Mouse (Mus musculus) left cerebral cortex, postnatal 25 days (tissue): Measurements from ENCODE around the gene Hba-a2. TPM values are rescaled to one million over a fixed set of nuclear protein-coding genes. Genes with fewer than 3 reads are reported as not detected.
"Not testable (repeated sequence)": the region's sequence is repeated elsewhere in the genome, so short reads cannot be mapped to it uniquely, and the experiment has no call there.

ENCODE experiments used
- DNase-seq, 2 experiments: peaks; one replicate each; pipeline ENCODE4 v3.0.0; 2022; ENCODE audit warnings: low spot score in 2 of 2, mixed read lengths in 1 of 2
- intact Hi-C: fragments of 180-260 bp; cut with DNase I; formaldehyde crosslinking; loops from one replicate; pipeline ENCODE4 v1.15.1; 2025
- total RNA-seq, 2 experiments: library from RNA; stranded (reverse); gene quantifications; 2 replicates each; pipeline ENCODE4 v1.2.3; 2021

Hba-a2 gene
- total RNA-seq, result 100 to 1,000 TPM; 427 to 477 TPM

GRCm38 (mm10) chr11:32296203-32296602, at the start of gene Hba-a2:
TSS of gene Hba-a2 (plus strand) at chr11:32296489.
- DNase-seq, intact Hi-C loops: not testable (repeated sequence)

GRCm38 (mm10) chr11:32247068-32247467, 49.2 kb upstream of the Hba-a2 start:
- intact Hi-C loops, result no loop called here
- no peak for DNase-seq

- intact Hi-C loops, result no loop called here
- no peak for DNase-seq
Measured at GRCm38 (mm10) chr11:32248350-32248749, 47.9 kb upstream of the Hba-a2 start.

GRCm38 (mm10) chr11:32250880-32251763, 45.2 kb upstream of the Hba-a2 start:
- intact Hi-C loops, result no loop called here
- no peak for DNase-seq

GRCm38 (mm10) chr11:32253121-32253520, 43.2 kb upstream of the Hba-a2 start:
- no peak for DNase-seq
- intact Hi-C loops, result no loop called here

GRCm38 (mm10) chr11:32256146-32256545, 40.1 kb upstream of the Hba-a2 start:
- DNase-seq, result no peak
- intact Hi-C loops, result no loop called here

GRCm38 (mm10) chr11:32256566-32256965, 39.7 kb upstream of the Hba-a2 start:
- intact Hi-C loops, result no loop called here
- DNase-seq, result no peak

- no peak for DNase-seq
- intact Hi-C loops, result no loop called here
Measured at GRCm38 (mm10) chr11:32262674-32263415, 33.4 kb upstream of the Hba-a2 start.

- DNase-seq, result no peak
- intact Hi-C loops, result no loop called here
Measured at GRCm38 (mm10) chr11:32265117-32265738, 31.1 kb upstream of the Hba-a2 start.

- intact Hi-C loops, result no loop called here
- DNase-seq, result no peak
Measured at GRCm38 (mm10) chr11:32266194-32266593, 30.1 kb upstream of the Hba-a2 start.

- intact Hi-C loops, result no loop called here
- no peak for DNase-seq
Measured at GRCm38 (mm10) chr11:32266776-32267175, 29.5 kb upstream of the Hba-a2 start.

GRCm38 (mm10) chr11:32267188-32267884, 29.0 kb upstream of the Hba-a2 start, which contains the start of gene Nprl3:
TSS of gene Nprl3 (minus strand) at chr11:32267707.
- intact Hi-C loops, result no loop called here
- DNase-seq, result peak; percentile 97

GRCm38 (mm10) chr11:32267964-32268363, 28.3 kb upstream of the Hba-a2 start:
- no peak for DNase-seq
- intact Hi-C loops, result no loop called here

- no peak for DNase-seq
- intact Hi-C loops, result no loop called here
Measured at GRCm38 (mm10) chr11:32268952-32269351, 27.3 kb upstream of the Hba-a2 start.

- no peak for DNase-seq
- intact Hi-C loops, result no loop called here
Measured at GRCm38 (mm10) chr11:32271178-32271577, 25.1 kb upstream of the Hba-a2 start.

- intact Hi-C loops, result loop anchor here (5.0 kb wide), 1 partner anchor 79 kb away; no protein-coding TSS in a partner anchor
- DNase-seq, result no peak
Measured at GRCm38 (mm10) chr11:32276347-32276746, 19.9 kb upstream of the Hba-a2 start, which contains the start of gene Hba-x. TSS of gene Hba-x (plus strand) at chr11:32276400.

- no peak for DNase-seq
- intact Hi-C loops, result loop anchor here (5.0 kb wide), 1 partner anchor 81 kb away; no protein-coding TSS in a partner anchor
Measured at GRCm38 (mm10) chr11:32277736-32278457, 18.4 kb upstream of the Hba-a2 start.

GRCm38 (mm10) chr11:32278458-32278957, 17.8 kb upstream of the Hba-a2 start:
- no peak for DNase-seq
- intact Hi-C loops, result loop anchor here (5.0 kb wide), 1 partner anchor 81 kb away; no protein-coding TSS in a partner anchor

- intact Hi-C loops, result no loop called here
- DNase-seq, result no peak
Measured at GRCm38 (mm10) chr11:32280646-32281045, 15.6 kb upstream of the Hba-a2 start.
